Mouse (Mus musculus): ENCODE data around the gene Cwc27. TPM values are rescaled to one million over a fixed set of nuclear protein-coding genes. Genes with fewer than 3 reads are reported as not detected.

Cwc27 gene
- polyA plus RNA-seq (2015; fragmentation: Nextera tagmentation; extraction: Ambion mirVana) = 25.0 and 26.5 TPM in 2 replicates

- H3K9me3 ChIP-seq (ENCODE audit: control insufficient read depth, low read length) = no peaks in the 10 kb centered on the region
- H3K4me1 ChIP-seq (replicated peaks; ENCODE audit: control insufficient read depth, insufficient read depth, low read length) = peaks cover 15% of the 10 kb centered on the region
- WGBS = under 1% methylated on average over 50 of the region's 50 CpGs
- H3K27me3 ChIP-seq (ENCODE audit: control insufficient read depth, insufficient read depth, low read depth, low read length) = no peaks in the 10 kb centered on the region
- peak within 1 kb of the TSS; percentile 86 for H3K27ac ChIP-seq (ENCODE audit: low read length)
- peak; percentile 94 for ATAC-seq (ENCODE audit: low read depth)
- H3K36me3 ChIP-seq (ENCODE audit: control insufficient read depth, insufficient read depth, low read length) = no peaks in the 10 kb centered on the region; the same call in 1 of the 2 replicates
- peak within 1 kb of the TSS; percentile 91 for H3K4me3 ChIP-seq (ENCODE audit: low read length)
- peak within 1 kb of the TSS; percentile 88 for H3K4me2 ChIP-seq (ENCODE audit: low read depth, low read length)
- H3K9ac ChIP-seq (ENCODE audit: low read length) = peak within 1 kb of the TSS; percentile 95
Measured at GRCm38 (mm10) chr13:104816635-104817571, at the start of gene Cwc27. Gene Cwc27 (minus strand): TSS chr13:104817142.

- Histone ChIP-seq H3K9me3 (ENCODE audit: control insufficient read depth, low read length) (no peaks in the 10 kb centered on the region), H3K27ac (ENCODE audit: low read length) (no peak overlapping the region), H3K4me1 (replicated peaks; ENCODE audit: control insufficient read depth, insufficient read depth, low read length) (peaks cover 3% of the 10 kb centered on the region; the same call in 1 of the 2 replicates), H3K4me2 (ENCODE audit: low read depth, low read length) (no peak overlapping the region), H3K36me3 (ENCODE audit: control insufficient read depth, insufficient read depth, low read length) (no peaks in the 10 kb centered on the region), H3K4me3 (ENCODE audit: low read length) (no peak overlapping the region), H3K9ac (ENCODE audit: low read length) (no peak overlapping the region), H3K27me3 (ENCODE audit: control insufficient read depth, insufficient read depth, low read depth, low read length) (peaks cover 2% of the 10 kb centered on the region; the same call in 1 of the 2 replicates)
- 72% methylated on average over 5 of the region's 5 CpGs for WGBS
- no peak for ATAC-seq (ENCODE audit: low read depth)
Measured at GRCm38 (mm10) chr13:104866726-104867125, 49.8 kb upstream of the Cwc27 start.

- H3K9ac ChIP-seq (ENCODE audit: low read length) = peak within 1 kb of the TSS; percentile 54
- H3K36me3 ChIP-seq (ENCODE audit: control insufficient read depth, insufficient read depth, low read length) = no peaks in the 10 kb centered on the region
- 3% methylated on average over 34 of the region's 38 CpGs for WGBS
- peaks cover 2% of the 10 kb centered on the region; the same call in 1 of the 2 replicates for H3K27me3 ChIP-seq (ENCODE audit: control insufficient read depth, insufficient read depth, low read depth, low read length)
- peaks cover 3% of the 10 kb centered on the region; the same call in 1 of the 2 replicates for H3K4me1 ChIP-seq (replicated peaks; ENCODE audit: control insufficient read depth, insufficient read depth, low read length)
- H3K4me3 ChIP-seq (ENCODE audit: low read length) = peak within 1 kb of the TSS; percentile 52
- ATAC-seq (ENCODE audit: low read depth) = peak; percentile 77
- no peaks in the 10 kb centered on the region for H3K9me3 ChIP-seq (ENCODE audit: control insufficient read depth, low read length)
- no peak within 1 kb of the TSS for H3K27ac ChIP-seq (ENCODE audit: low read length)
- H3K4me2 ChIP-seq (ENCODE audit: low read depth, low read length) = peak within 1 kb of the TSS; percentile 84
Measured at GRCm38 (mm10) chr13:104863127-104863979, 46.4 kb upstream of the Cwc27 start, which contains the start of gene Shisal2b. Gene Shisal2b (minus strand): TSS chr13:104863893.

- H3K27ac ChIP-seq (ENCODE audit: low read length) = no peak overlapping the region
- H3K9me3 ChIP-seq (ENCODE audit: control insufficient read depth, low read length) = no peaks in the 10 kb centered on the region
- H3K4me3 ChIP-seq (ENCODE audit: low read length) = no peak overlapping the region
- no peak overlapping the region for H3K9ac ChIP-seq (ENCODE audit: low read length)
- no peak overlapping the region for H3K4me2 ChIP-seq (ENCODE audit: low read depth, low read length)
- WGBS = 65% methylated on average over 2 of the region's 2 CpGs
- ATAC-seq (ENCODE audit: low read depth) = no peak
- no peaks in the 10 kb centered on the region for H3K27me3 ChIP-seq (ENCODE audit: control insufficient read depth, insufficient read depth, low read depth, low read length)
- H3K36me3 ChIP-seq (ENCODE audit: control insufficient read depth, insufficient read depth, low read length) = no peaks in the 10 kb centered on the region
- H3K4me1 ChIP-seq (replicated peaks; ENCODE audit: control insufficient read depth, insufficient read depth, low read length) = no peaks in the 10 kb centered on the region
Measured at GRCm38 (mm10) chr13:104853645-104854044, 36.7 kb upstream of the Cwc27 start.

DNA sequence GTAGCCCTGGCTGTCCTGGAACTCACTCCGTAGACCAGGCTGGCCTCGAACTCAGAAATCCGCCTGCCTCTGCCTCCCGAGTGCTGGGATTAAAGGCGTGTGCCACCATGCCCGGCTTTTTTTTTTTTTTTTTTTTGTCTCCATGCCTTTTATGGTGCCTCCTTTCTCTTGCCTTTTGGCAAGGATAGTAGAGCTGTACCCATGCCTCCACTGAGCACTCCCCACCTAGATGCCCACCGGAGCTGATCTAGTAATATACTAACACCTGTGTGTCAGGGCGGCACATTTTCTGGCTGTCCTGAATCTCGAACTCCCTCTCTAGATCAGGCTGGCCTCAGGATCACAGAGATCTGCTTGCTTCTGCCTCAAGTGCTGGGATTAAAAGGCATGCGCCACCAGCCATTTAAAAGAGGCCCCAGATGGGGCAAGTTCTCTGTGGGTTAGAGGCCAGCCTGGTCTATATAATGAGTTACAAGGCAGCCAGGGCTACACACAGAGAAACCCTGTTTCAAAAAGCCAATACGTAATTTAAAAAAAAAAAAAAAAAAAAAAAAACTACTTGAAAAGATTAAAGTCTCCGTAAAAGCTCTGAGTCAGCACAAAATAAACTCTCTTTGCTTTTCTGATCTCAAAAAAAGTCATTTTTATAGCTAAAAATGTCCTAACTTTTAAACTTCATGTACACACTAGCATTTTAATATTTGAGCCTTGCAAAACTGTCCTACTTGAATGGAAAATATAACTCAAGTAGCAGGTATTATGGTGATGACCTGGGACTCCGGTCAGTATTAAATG is 26.6 kb upstream of the Cwc27 start:
- Histone ChIP-seq H3K36me3 (ENCODE audit: control insufficient read depth, insufficient read depth, low read length) (peaks cover 4% of the 10 kb centered on the region; the same call in 1 of the 2 replicates), H3K27me3 (ENCODE audit: control insufficient read depth, insufficient read depth, low read depth, low read length) (no peaks in the 10 kb centered on the region), H3K27ac (ENCODE audit: low read length) (no peak overlapping the region), H3K4me1 (replicated peaks; ENCODE audit: control insufficient read depth, insufficient read depth, low read length) (no peaks in the 10 kb centered on the region), H3K9ac (ENCODE audit: low read length) (no peak overlapping the region), H3K4me3 (ENCODE audit: low read length) (no peak overlapping the region), H3K9me3 (ENCODE audit: control insufficient read depth, low read length) (no peaks in the 10 kb centered on the region), H3K4me2 (ENCODE audit: low read depth, low read length) (no peak overlapping the region)
- no peak for ATAC-seq (ENCODE audit: low read depth)
- WGBS = 85% methylated on average over 7 of the region's 13 CpGs

DNA sequence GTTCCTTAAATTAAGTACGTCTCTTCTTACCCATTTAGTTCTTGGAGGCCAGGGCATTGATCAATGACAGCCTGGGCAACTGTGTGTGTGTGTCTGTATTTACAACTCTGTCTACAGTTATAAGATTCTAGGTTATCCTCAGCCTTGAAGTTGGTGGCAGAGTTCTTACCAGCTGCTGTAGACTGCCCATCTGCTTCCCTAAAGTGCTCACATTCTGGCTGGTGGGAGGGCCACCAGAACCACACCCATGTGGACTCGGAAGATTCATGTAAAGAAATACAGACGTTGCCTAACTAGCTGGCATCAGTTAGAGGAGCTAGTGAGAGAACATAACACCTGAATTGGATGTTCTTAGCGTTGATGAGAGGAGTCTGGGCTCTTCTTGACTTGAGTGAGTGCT is 25.0 kb upstream of the Cwc27 start:
- H3K4me3 ChIP-seq (ENCODE audit: low read length) = no peak overlapping the region
- peaks cover 9% of the 10 kb centered on the region; the same call in 1 of the 2 replicates for H3K36me3 ChIP-seq (ENCODE audit: control insufficient read depth, insufficient read depth, low read length)
- no peaks in the 10 kb centered on the region for H3K27me3 ChIP-seq (ENCODE audit: control insufficient read depth, insufficient read depth, low read depth, low read length)
- H3K9ac ChIP-seq (ENCODE audit: low read length) = no peak overlapping the region
- no peaks in the 10 kb centered on the region for H3K4me1 ChIP-seq (replicated peaks; ENCODE audit: control insufficient read depth, insufficient read depth, low read length)
- H3K4me2 ChIP-seq (ENCODE audit: low read depth, low read length) = no peak overlapping the region
- no peak overlapping the region for H3K27ac ChIP-seq (ENCODE audit: low read length)
- ATAC-seq (ENCODE audit: low read depth) = no peak
- no peaks in the 10 kb centered on the region for H3K9me3 ChIP-seq (ENCODE audit: control insufficient read depth, low read length)
- WGBS = 62% methylated on average over 4 of the region's 4 CpGs

GRCm38 (mm10) chr13:104837628-104838027 is 20.7 kb upstream of the Cwc27 start:
- 65% methylated on average over 7 of the region's 7 CpGs for WGBS

DNA sequence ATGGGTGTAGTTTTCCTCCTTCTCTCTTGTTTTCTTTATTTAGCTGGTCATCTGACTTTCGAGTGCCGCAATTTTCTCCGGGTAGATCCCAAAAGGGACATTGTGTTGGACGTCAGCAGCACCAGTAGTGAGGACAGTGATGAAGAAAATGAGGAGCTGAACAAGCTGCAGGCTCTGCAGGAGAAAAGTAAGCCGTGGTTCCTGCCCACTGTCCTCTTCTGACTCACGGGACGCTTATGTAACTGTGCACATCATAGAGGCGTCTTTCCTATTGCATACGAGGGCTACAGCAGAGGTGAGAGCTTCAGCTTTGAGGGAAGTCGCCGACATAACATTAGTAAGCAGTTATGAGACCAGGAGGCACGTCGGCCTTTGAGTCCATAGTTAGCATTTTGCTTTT is 15.9 kb upstream of the Cwc27 start:
- Histone ChIP-seq H3K27me3 (ENCODE audit: control insufficient read depth, insufficient read depth, low read depth, low read length) (no peaks in the 10 kb centered on the region), H3K27ac (ENCODE audit: low read length) (no peak overlapping the region), H3K4me1 (replicated peaks; ENCODE audit: control insufficient read depth, insufficient read depth, low read length) (no peaks in the 10 kb centered on the region), H3K4me2 (ENCODE audit: low read depth, low read length) (no peak overlapping the region), H3K9ac (ENCODE audit: low read length) (no peak overlapping the region), H3K4me3 (ENCODE audit: low read length) (no peak overlapping the region), H3K36me3 (ENCODE audit: control insufficient read depth, insufficient read depth, low read length) (peaks cover 34% of the 10 kb centered on the region), H3K9me3 (ENCODE audit: control insufficient read depth, low read length) (no peaks in the 10 kb centered on the region)
- 91% methylated on average over 13 of the region's 13 CpGs for WGBS
- ATAC-seq (ENCODE audit: low read depth) = no peak

More at GRCm38 (mm10) chr13:104837628-104838027, 20.7 kb upstream of the Cwc27 start:
- no peaks in the 10 kb centered on the region for H3K27me3 ChIP-seq (ENCODE audit: control insufficient read depth, insufficient read depth, low read depth, low read length)
- H3K36me3 ChIP-seq (ENCODE audit: control insufficient read depth, insufficient read depth, low read length) = peaks cover 20% of the 10 kb centered on the region
- no peak overlapping the region for H3K9ac ChIP-seq (ENCODE audit: low read length)
- H3K9me3 ChIP-seq (ENCODE audit: control insufficient read depth, low read length) = no peaks in the 10 kb centered on the region
- no peak overlapping the region for H3K4me3 ChIP-seq (ENCODE audit: low read length)
- H3K27ac ChIP-seq (ENCODE audit: low read length) = no peak overlapping the region
- H3K4me1 ChIP-seq (replicated peaks; ENCODE audit: control insufficient read depth, insufficient read depth, low read length) = no peaks in the 10 kb centered on the region
- no peak for ATAC-seq (ENCODE audit: low read depth)
- H3K4me2 ChIP-seq (ENCODE audit: low read depth, low read length) = no peak overlapping the region

Data from lung, embryonic 16.5 days (tissue).